Mouse (Mus musculus): ENCODE measurements around the gene Utp3. TPM values are rescaled to one million over a fixed set of nuclear protein-coding genes. Genes with fewer than 3 reads are reported as not detected.
"Not testable (repeated sequence)": the region's sequence is repeated elsewhere in the genome, so short reads cannot be mapped to it uniquely, and the experiment has no call there.

Utp3 gene
- total RNA-seq (2015): 87.9 and 92.8 TPM in 2 replicates
- total RNA-seq (2017): 55.1 and 71.4 TPM in 2 replicates

DNA sequence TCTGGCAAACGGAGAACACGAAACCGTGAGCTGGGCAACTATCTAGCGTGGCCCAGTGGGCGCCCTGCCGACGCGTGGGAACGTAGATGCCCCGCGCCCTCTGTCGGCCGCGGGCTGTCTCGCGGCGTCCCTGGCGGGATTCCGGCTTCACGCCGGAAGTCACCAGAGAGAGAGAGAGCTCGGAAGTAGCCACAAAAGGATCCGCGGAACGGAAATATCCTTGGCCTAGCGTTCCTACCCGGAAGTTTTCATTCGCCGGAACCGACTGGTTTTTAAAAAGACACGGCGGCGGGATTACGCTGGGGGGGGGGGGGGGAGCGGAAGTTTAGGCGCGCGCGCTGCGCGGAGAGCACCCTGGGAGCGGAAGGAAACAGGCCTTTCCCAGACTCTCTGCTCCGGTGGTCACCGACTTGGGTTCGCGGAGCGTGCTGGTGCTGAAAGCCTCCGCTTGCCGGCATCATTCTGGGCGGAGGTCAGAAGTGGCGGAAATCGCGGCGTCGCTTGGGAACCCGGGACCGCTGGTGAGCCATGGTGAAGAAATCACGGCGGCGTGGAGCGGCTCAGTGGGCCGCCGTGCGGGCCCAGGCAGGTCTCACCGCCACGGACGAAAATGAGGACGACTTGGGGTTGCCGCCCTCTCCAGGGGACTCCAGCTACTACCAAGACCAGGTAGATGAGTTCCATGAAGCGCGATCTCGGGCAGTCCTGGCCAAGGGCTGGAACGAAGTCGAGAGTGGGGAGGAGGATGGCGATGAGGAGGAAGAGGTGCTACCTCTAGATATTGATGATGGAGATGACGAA, at the start of gene Utp3:
Gene Utp3 (plus strand): TSS at position 377 of the 801 bp plus-strand sequence.
- peak; percentile 94 for ATAC-seq (replicated peaks; ENCODE audit: poor library complexity)

GRCm38 (mm10) chr5:88508555-88508954, 45.7 kb upstream of the Utp3 start:
- ATAC-seq (replicated peaks; ENCODE audit: poor library complexity): peak; percentile 93

GRCm38 (mm10) chr5:88508990-88509389, 45.3 kb upstream of the Utp3 start:
- ATAC-seq (replicated peaks; ENCODE audit: poor library complexity): peak; percentile 90

DNA sequence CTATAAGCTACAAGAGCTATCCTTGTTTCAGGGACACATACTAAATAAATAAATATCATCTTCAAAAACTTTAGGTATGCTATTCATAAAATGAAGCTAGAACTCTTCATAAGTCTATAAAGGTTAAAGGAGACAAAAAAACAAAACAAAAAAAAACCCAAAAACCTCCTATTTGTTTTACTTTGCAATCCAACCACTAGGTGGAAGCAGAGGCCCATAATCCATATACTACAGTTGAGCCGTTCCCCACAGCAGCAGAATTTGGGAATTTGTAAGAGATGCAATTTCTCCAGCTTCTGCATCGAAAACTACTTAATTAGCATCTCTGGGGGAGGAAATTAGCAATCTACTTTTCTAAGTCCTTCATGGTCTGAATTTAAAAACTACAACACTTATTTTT, 35.0 kb upstream of the Utp3 start:
- peak; percentile 94 for ATAC-seq (replicated peaks; ENCODE audit: poor library complexity)

- no peak for ATAC-seq (replicated peaks; ENCODE audit: poor library complexity)
These were observed 26.6 kb upstream of the Utp3 start, which contains the start of gene Jchain for GRCm38 (mm10) chr5:88527657-88528056. Jchain (minus strand) TSS chr5:88527891.

DNA sequence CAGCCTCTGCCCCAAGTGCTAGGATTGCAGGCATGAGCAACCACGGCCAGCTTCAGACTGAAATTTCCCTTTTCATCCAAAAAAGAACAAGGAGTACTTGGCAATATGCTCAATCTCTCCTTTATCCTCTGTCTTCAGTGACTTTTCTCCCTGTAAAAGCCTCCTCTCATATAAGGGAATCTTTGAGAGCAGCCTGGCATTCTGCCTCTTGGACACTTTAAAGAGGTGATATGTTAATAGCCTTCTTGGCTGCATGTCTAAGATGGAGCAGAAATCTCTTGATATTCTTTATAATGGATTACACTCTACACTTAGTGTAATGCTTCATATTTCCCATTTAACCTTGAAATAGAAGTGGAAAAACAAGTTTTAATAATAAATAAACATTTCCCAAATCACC, 23.4 kb upstream of the Utp3 start:
- no peak for ATAC-seq (replicated peaks; ENCODE audit: poor library complexity)

DNA sequence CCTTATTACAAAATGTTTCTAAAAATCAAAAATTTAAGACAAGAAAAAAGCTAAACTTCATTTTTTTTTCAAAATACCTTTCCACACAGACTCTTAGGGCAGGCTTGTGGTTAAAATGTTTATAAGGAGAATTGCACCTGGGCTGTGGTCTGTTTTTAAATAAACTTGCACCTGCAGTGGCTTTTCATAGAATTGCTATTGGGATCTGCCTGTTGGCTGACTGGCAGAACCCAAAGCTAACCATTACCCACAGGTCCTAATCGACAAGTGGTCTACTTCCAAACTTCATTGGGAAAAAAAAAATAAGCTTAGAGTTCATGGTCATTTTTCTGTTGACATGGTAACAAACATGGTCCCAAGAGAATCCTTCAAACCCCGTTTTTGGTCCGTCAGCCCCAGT, 19.6 kb upstream of the Utp3 start:
- no peak for ATAC-seq (replicated peaks; ENCODE audit: poor library complexity)

GRCm38 (mm10) chr5:88540845-88541244, 13.4 kb upstream of the Utp3 start:
- ATAC-seq (replicated peaks; ENCODE audit: poor library complexity): no peak

DNA sequence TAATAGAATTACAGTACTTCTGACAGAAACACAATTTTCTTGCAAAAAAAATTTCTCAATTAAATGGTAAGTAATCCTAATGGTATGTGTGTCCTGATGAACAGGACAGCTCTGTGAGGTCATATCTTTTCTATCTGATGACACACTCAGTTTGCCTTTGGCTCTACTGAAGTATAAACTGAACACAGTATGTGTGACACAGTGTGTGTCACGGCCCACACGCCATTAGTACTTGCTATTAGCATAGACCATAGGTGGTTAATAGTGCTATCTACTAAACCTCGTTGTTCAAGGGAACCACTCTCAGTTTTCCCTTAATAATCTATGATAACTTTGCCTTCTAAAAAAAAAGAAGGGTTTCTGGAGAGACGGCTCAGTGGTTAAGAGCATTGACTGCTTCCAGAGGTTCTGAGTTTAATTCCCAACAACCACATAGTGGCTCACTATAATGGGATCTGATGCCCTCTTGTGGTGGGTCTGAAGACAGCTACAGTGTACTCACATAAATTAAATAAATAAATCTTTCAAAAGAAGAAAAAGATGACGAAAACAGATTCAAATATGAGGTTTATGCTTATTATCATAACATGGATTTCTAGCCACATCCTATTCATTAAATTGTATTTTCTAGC, 11.5 kb upstream of the Utp3 start:
- ATAC-seq (replicated peaks; ENCODE audit: poor library complexity): peak; percentile 66

DNA sequence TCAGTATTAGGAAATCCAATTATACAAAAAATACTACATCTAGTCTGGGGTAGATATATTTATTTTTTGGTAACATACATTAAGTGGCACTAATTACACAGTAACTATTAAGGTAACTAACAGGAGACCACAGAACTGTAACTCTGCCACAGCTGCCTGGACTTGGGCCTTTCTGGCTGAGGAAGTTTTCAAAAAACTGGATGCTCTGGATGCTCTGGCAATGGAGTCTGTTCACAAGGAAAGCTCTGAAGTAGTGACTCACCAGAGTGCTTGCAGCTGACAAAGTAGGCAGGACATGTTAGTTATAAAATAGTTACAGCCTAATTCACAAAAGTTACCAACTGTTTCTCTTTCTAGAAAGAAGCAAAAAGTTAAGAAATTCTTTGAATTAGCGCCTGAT, 9.9 kb upstream of the Utp3 start:
- not testable (repeated sequence) for ATAC-seq (replicated peaks; ENCODE audit: poor library complexity)

GRCm38 (mm10) chr5:88545536-88545935, 8.7 kb upstream of the Utp3 start:
- no peak for ATAC-seq (replicated peaks; ENCODE audit: poor library complexity)

DNA sequence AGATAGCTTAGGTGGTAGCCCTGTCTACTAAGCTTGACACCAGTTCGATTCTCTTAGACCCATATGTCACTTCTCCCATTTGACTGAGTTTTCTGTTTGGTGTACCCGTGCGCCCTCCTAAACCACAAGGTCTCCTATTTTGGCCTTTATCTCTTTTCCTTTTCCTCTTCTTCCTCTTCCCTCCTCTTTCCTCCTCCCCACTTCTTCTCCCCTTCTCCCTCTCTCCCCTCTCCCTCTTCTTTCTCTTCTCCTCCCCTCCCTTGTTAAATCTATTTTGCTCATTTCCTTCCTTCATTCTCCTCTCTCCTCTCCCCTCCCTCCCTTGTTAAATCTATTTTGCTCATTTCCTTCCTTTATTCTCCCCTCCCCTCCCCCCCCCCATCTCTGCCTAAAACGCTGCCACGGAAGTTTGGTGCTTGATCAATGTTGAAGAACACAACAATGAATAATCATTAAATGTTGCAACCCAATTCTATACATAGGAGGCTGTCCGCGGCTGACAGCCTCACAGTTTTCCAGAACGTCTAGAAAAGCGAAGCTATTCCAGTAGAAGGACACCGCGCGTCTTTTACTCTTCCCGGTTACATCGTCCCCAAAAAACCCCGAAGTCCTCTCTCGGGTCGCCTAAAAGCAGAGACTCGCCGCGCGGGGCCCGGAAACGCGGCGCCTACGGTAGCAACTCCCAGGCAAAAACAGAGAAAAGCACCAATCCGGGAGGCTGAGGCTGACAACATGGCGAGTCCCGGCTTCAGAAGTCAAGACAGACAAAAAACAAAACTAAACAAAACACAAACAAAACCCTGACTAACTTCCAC, 784 bp upstream of the Utp3 start:
- ATAC-seq (replicated peaks; ENCODE audit: poor library complexity): peak; percentile 55

DNA sequence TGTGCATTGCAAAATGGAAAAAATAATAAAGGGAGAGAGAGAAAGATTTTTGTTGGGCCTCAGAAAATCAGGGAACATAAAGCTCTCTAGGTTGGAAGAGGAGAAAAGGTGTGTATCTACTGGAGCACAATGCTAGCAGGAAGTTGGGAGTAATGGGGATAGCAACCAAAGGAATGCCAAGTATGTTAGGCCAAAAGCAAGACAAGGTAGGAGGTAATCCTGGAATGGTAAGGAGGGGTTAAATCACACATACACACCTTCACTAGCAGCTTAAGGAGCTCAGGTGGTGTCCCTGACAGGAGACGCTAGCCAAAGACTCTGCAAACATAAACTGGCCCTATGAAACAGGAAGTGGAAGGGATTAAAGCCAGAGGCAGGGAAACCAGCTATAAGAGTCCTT, 4.7 kb downstream of the Utp3 start:
- no peak for ATAC-seq (replicated peaks; ENCODE audit: poor library complexity)

DNA sequence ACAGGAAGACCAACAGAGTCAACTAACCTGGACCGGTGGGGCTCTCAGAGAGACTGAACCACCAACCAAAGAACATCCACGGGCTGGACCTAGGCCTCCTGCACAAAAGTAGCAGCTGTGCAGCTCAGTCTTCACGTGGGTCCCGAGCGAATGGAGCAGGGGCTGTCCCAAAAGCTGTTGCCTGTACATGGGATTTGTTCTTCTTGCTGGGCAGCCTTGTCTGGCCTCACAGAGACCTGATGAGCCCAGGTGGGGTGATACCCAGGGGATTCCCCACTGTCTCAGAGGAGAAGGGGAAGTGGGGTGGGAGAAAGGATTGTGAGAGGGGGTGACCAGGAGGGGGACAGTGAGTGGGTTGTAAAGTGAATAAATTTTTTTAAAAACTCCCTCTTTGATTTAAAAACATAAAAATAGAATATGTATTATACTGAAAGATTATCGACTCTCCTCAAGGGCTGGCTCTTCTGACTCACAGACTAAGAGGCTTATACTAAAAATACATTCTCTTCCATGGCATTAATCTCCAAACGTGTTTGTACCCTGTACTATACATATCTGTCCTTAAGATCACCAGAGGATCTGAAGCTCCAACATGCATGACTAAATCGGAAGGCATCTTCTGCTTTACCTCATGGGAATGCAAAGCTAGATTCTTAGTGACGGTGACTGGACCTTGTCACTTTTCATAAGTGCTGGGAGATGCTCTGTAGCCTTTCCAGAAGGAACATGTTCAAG, 7.0 kb downstream of the Utp3 start:
- no peak for ATAC-seq (replicated peaks; ENCODE audit: poor library complexity)

- ATAC-seq (replicated peaks; ENCODE audit: poor library complexity): no peak
These were observed 8.9 kb downstream of the Utp3 start for GRCm38 (mm10) chr5:88562863-88563780.

DNA sequence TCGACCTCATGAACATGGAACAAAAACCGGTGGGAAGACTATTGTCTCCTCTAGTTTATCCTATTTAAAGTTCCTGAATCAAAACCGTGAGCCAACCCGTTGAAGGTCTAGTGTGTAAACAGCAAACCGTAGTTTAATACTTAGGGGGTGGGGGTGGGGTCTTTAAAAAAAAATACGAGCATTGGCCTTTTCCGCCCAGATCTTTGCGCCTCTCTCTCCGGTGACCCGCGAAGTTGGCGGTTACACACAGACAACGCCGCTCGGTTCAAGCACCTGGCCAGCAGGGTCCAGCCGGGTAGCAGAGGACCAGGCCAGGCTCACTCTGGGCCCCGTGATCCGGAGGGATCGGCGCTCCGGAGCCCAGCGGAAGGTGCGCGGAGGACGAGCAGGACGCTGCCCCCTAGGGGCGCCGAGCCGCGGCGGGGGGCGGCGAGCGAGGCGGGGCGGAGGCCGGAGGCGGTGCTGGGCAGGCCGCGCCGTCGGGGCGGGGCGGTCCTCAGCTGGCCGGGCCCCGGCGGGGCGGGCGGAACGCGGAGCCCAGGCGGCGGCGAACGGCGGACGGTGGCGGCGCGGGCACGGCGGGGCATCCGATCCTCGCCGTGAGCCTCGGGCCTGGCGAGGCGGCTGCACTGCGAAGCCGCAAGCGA, 10.4 kb downstream of the Utp3 start, which contains the start of gene Rufy3:
Gene Rufy3 (plus strand): TSS at position 540 of the 647 bp plus-strand sequence.
- peak; percentile 71 for ATAC-seq (replicated peaks; ENCODE audit: poor library complexity)

DNA sequence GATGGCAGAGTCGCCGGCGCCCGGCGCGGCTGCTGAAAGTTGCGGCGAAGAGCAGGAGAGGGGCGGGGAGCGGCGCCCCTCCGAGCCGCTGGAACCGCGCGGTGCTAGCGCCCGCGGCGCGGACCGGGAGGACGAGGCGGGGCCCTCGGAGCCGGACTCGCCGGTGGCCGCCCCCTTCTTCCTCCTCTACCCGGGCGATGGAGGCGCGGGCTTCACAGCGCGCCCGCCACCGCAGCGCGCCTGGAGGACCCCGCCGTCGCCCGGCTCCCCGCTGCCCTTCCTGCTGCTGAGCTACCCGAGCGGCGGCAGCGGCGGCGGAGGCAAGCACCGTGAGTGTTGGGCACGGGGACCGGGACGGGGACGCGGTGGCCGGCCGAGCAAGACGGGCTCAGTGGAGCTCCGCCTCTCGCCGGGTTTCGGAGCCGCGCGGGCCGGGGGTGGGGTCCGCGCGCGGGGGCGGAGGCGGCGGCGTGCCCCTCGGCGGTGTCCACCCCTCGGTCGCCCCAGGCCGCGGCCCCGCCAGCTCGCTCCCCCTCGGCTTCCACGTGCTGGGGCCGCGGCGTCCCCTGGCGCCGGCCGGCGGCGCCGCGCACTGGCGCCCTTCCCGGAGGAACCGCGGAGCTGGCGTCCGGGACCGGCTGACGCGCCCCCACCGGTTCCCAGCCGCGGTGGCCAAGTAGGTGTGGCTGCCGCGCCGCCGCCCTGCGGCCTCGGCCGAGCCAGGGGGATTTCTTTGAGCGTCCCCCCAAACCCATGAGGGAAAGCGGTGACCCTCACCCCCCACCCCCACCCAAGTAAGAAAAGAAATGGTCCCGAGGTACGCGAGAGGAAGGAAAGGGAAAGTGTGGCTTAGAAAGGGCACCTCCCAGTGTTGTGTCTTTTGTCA, 11.1 kb downstream of the Utp3 start:
- peak; percentile 38 for ATAC-seq (replicated peaks; ENCODE audit: poor library complexity)

Measured in megakaryocyte progenitor cell, adult 5-6 weeks (primary cell).